Mouse (Mus musculus) cortical plate, adult 2 months (tissue): ENCODE results near the gene Mast2.

Experiments
- CTCF ChIP-seq: fragments of 200-500 bp; IDR thresholded peaks from 2 replicates; pipeline ENCODE4 v1.5.1; 2011; ENCODE audit warnings: mild to moderate bottlenecking, control low read depth, low read length; ENCODE audit not compliant: insufficient read depth; ENCODE audit errors: extremely low read depth
- POLR2A ChIP-seq: fragments of 200-500 bp; IDR thresholded peaks from 2 replicates; pipeline ENCODE4 v1.6.1; 2011; ENCODE audit warnings: mild to moderate bottlenecking, low read length, control low read depth; ENCODE audit not compliant: insufficient read depth; ENCODE audit errors: extremely low read depth

DNA sequence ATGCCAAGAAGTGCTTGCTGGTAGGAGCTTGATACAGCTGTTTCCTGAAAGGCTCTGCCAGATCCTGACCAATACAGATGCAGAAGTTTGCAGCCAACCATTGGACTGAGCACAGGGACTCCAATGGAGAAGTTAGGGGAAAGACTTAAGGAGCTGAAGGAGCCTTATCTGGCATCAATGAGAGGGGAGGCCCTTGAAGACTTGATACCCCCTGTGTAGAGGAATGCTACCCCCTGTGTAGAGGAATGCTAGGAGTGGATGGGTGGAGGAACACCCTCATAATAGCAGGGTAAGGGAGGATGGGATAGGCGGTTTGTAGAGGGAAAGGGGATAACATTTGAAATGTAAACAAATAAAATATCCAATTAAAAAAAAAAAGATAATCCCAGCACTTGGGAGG lies 65.9 kb downstream of the Mast2 start:
- no peak for TF ChIP-seq CTCF
- no peak for TF ChIP-seq POLR2A
